Mouse (Mus musculus) liver, embryonic 15.5 days (tissue): Measurements from ENCODE around the gene Olfr1447. TPM values are rescaled to one million over a fixed set of nuclear protein-coding genes. Genes with fewer than 3 reads are reported as not detected.

ENCODE experiments used
- ATAC-seq: fragments of 200-750 bp; cut with Nextera tagmentation; 2 replicates; pipeline ENCODE4 v1.8.0; 2017; ENCODE audit warnings: moderate number of reproducible peaks, mild to moderate bottlenecking, moderate library complexity; ENCODE audit not compliant: insufficient read depth
- H3K27ac ChIP-seq: fragments of 300-500 bp; sonication (generic); replicated peaks from 2 replicates; pipeline ENCODE4 v1.5.1; 2015; ENCODE audit warnings: mild to moderate bottlenecking, inconsistent platforms
- H3K27me3 ChIP-seq: fragments of 300-500 bp; sonication (generic); 2 replicates; pipeline ENCODE4 v1.6.1; 2015; ENCODE audit warnings: mild to moderate bottlenecking, inconsistent platforms
- H3K36me3 ChIP-seq: fragments of 300-500 bp; sonication (generic); replicated peaks from 2 replicates; pipeline ENCODE4 v1.6.1; 2015; ENCODE audit warnings: moderate library complexity, mild to moderate bottlenecking, inconsistent platforms
- H3K4me1 ChIP-seq: fragments of 300-500 bp; sonication (generic); replicated peaks from 2 replicates; pipeline ENCODE4 v1.6.1; 2015; ENCODE audit warnings: inconsistent platforms
- H3K4me2 ChIP-seq: fragments of 300-500 bp; sonication (generic); 2 replicates; pipeline ENCODE4 v1.6.1; 2015; ENCODE audit warnings: moderate library complexity, mild to moderate bottlenecking, inconsistent platforms
- H3K4me3 ChIP-seq: fragments of 300-500 bp; sonication (generic); replicated peaks from 2 replicates; pipeline ENCODE4 v1.5.1; 2015; ENCODE audit warnings: mild to moderate bottlenecking, inconsistent platforms
- H3K9ac ChIP-seq: fragments of 300-500 bp; sonication (generic); 2 replicates; pipeline ENCODE4 v1.6.1; 2015; ENCODE audit warnings: moderate library complexity, mild to moderate bottlenecking, inconsistent platforms
- H3K9me3 ChIP-seq: fragments of 300-500 bp; sonication (generic); replicated peaks from 2 replicates; pipeline ENCODE4 v1.6.1; 2016; ENCODE audit warnings: inconsistent platforms
- WGBS: fragments of 180-500 bp; shearing (Covaris S2); methylation state at CpG from one replicate; pipeline ENCODE4 v1.1.7; 2015; ENCODE audit warnings: mixed read lengths; ENCODE audit not compliant: insufficient replicate concordance; 5-methylcytosine and 5-hydroxymethylcytosine counted together
- polyA plus RNA-seq: library from polyadenylated mRNA; unstranded; fragments of >200 nt; fragmentation: Nextera tagmentation; extraction: Ambion mirVana; gene quantifications from 2 replicates; pipeline ENCODE4 v1.2.1, GENCODE M21; 2015

The Olfr1447 gene
- not detected in 2 replicates for polyA plus RNA-seq

- Histone ChIP-seq H3K4me1 (no peaks in the 10 kb centered on the region), H3K36me3 (no peaks in the 10 kb centered on the region), H3K9me3 (no peaks in the 10 kb centered on the region), H3K4me2 (no peak within 1 kb of the TSS), H3K4me3 (no peak within 1 kb of the TSS), H3K9ac (no peak within 1 kb of the TSS), H3K27ac (no peak within 1 kb of the TSS), H3K27me3 (no peaks in the 10 kb centered on the region)
- 87% methylated on average over 1 of the region's 1 CpGs for WGBS
- ATAC-seq = no peak
Measured at GRCm38 (mm10) chr19:12903643-12904042, at the start of gene Olfr1447. Gene Olfr1447, minus strand, starts transcription at chr19:12903743.

GRCm38 (mm10) chr19:12949958-12950357 lies 46.4 kb upstream of the Olfr1447 start, which contains the start of gene Olfr1450:
Gene Olfr1450, plus strand, starts transcription at chr19:12950258.
- no peak within 1 kb of the TSS for H3K9ac ChIP-seq
- 63% methylated on average over 1 of the region's 1 CpGs for WGBS
- no peak within 1 kb of the TSS for H3K27ac ChIP-seq
- H3K9me3 ChIP-seq = no peaks in the 10 kb centered on the region
- no peak within 1 kb of the TSS for H3K4me2 ChIP-seq
- no peaks in the 10 kb centered on the region for H3K27me3 ChIP-seq
- H3K36me3 ChIP-seq = no peaks in the 10 kb centered on the region
- H3K4me3 ChIP-seq = no peak within 1 kb of the TSS
- no peaks in the 10 kb centered on the region for H3K4me1 ChIP-seq
- ATAC-seq = no peak

DNA sequence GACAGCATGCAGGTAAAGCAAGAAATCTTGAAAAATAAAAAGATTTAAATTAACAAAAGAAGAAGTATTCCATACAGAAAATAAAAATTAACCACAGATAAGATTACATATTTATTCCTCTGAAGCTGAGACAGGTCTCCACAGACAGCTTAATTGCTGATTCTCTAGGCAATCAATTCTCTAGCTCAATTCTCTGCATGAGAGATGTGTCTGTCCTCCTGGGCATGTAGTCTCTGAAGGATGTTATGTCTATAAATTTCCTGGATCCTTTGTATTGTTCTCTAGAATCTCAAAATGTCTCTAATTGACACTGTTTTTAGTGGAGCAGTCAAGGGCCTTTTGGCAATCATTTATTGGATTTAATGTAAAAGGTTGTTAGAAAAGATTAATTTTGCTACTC lies 27.0 kb upstream of the Olfr1447 start, which contains the start of gene Olfr1449:
Olfr1449 (plus strand) TSS at position 301 of the 400 bp plus-strand sequence.
- no peaks in the 10 kb centered on the region for H3K9me3 ChIP-seq
- no peak within 1 kb of the TSS for H3K4me2 ChIP-seq
- no peak within 1 kb of the TSS for H3K9ac ChIP-seq
- H3K27me3 ChIP-seq = no peaks in the 10 kb centered on the region
- no peak within 1 kb of the TSS for H3K27ac ChIP-seq
- H3K36me3 ChIP-seq = no peaks in the 10 kb centered on the region
- H3K4me3 ChIP-seq = no peak within 1 kb of the TSS
- ATAC-seq = no peak
- H3K4me1 ChIP-seq = no peaks in the 10 kb centered on the region

DNA sequence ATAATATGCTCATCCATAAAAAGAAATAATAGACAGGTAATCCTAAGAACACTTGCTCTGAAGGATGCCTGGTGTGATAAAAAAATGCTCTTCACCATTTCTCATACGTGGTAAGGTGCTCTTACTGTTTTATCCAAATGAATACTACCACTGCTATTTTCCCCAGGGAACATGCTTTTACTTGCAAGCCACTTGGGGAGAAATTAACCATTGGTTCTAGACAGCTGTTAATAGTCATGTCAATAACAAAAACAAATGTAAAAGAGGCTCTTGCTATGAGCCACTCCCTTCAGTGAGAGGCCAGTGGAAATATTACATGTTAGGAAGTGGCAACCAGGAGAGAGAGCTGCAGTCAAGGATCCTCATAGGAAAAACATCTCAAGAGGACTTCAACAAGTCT lies 20.8 kb upstream of the Olfr1447 start, which contains the start of gene Olfr1448:
Olfr1448 (minus strand) TSS at position 101 of the 400 bp plus-strand sequence.
- H3K4me1 ChIP-seq = no peaks in the 10 kb centered on the region
- no peak within 1 kb of the TSS for H3K27ac ChIP-seq
- H3K4me2 ChIP-seq = no peak within 1 kb of the TSS
- H3K4me3 ChIP-seq = no peak within 1 kb of the TSS
- ATAC-seq = no peak
- H3K36me3 ChIP-seq = no peaks in the 10 kb centered on the region
- no peaks in the 10 kb centered on the region for H3K27me3 ChIP-seq
- no peaks in the 10 kb centered on the region for H3K9me3 ChIP-seq
- WGBS = 46% methylated on average over 1 of the region's 1 CpGs
- no peak within 1 kb of the TSS for H3K9ac ChIP-seq

DNA sequence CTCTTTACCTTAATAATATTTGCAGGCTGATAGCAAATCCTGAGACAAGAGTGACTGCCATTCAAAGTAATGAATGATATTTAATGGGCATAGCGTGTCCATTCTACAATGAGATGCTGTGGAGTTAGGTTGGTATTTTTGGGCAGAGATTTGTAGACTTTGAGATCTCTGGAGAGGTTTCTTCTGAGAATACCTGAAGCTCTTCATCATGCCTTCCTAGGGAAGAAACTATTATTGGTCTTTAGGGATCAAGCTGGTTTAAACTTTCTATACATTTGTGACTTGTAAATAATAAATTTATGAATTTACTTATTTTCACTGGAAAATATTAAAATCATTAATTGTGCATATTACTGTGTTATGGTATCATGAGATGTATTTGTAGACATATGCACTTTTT lies 10.1 kb downstream of the Olfr1447 start, which contains the start of gene Olfr1446:
Olfr1446 (minus strand) TSS at position 101 of the 400 bp plus-strand sequence.
- Histone ChIP-seq H3K4me2 (no peak within 1 kb of the TSS), H3K27me3 (no peaks in the 10 kb centered on the region), H3K9ac (no peak within 1 kb of the TSS), H3K4me1 (no peaks in the 10 kb centered on the region), H3K36me3 (no peaks in the 10 kb centered on the region), H3K27ac (no peak within 1 kb of the TSS), H3K9me3 (no peaks in the 10 kb centered on the region), H3K4me3 (no peak within 1 kb of the TSS)
- no peak for ATAC-seq
- 51% methylated on average over 1 of the region's 1 CpGs for WGBS

GRCm38 (mm10) chr19:12883555-12883954 lies 20.0 kb downstream of the Olfr1447 start, which contains the start of gene Olfr1445:
Gene Olfr1445, plus strand, starts transcription at chr19:12883855.
- 55% methylated on average over 2 of the region's 2 CpGs for WGBS
- H3K9me3 ChIP-seq = no peaks in the 10 kb centered on the region
- H3K36me3 ChIP-seq = no peaks in the 10 kb centered on the region
- H3K9ac ChIP-seq = no peak within 1 kb of the TSS
- no peaks in the 10 kb centered on the region for H3K27me3 ChIP-seq
- H3K4me3 ChIP-seq = no peak within 1 kb of the TSS
- H3K4me2 ChIP-seq = no peak within 1 kb of the TSS
- H3K27ac ChIP-seq = no peak within 1 kb of the TSS
- H3K4me1 ChIP-seq = no peaks in the 10 kb centered on the region
- no peak for ATAC-seq

DNA sequence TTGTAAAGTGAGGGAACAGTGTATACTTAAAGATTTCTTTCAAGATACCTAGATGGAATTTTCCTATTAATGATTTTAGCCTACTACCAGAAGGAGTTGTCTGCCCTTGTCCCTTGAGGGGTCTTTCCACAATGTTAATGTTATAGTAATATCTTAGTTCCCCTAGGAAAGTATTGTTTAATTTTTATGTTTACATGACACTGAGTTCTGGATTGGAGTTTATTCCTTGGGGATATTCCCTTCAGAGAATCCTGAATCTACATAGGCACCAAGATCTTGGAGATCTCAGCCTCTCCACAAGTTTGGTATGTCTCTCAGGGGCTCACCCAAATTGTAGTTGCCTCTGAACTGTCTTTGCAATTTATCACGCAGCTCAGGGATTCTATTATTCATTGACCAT lies 46.6 kb downstream of the Olfr1447 start, which contains the start of gene Olfr1444:
Olfr1444 (plus strand) TSS at position 301 of the 400 bp plus-strand sequence.
- no peaks in the 10 kb centered on the region for H3K36me3 ChIP-seq
- no peak for ATAC-seq
- no peak within 1 kb of the TSS for H3K4me3 ChIP-seq
- H3K9me3 ChIP-seq = no peaks in the 10 kb centered on the region
- H3K9ac ChIP-seq = no peak within 1 kb of the TSS
- H3K27ac ChIP-seq = no peak within 1 kb of the TSS
- no peaks in the 10 kb centered on the region for H3K27me3 ChIP-seq
- H3K4me2 ChIP-seq = no peak within 1 kb of the TSS
- no peaks in the 10 kb centered on the region for H3K4me1 ChIP-seq
- 26% methylated on average over 1 of the region's 1 CpGs for WGBS

Other genes starting within 250 kb of the Olfr1447 start
- gene Olfr1442, start 233.3 kb downstream of the Olfr1447 start, polyA plus RNA-seq = not detected in 2 replicates
- gene Olfr1443, start 225.6 kb downstream of the Olfr1447 start, polyA plus RNA-seq = not detected in 2 replicates
- 7.9 and 9.0 TPM in 2 replicates for gene Keg1, start 208.0 kb downstream of the Olfr1447 start, polyA plus RNA-seq
- gene Cntf, start 138.1 kb downstream of the Olfr1447 start, polyA plus RNA-seq = 0.43 and 0.53 TPM in 2 replicates
- 7.2 and 7.3 TPM in 2 replicates for gene Zfp91, start 107.6 kb downstream of the Olfr1447 start, polyA plus RNA-seq
- gene Lpxn, start 107.5 kb downstream of the Olfr1447 start, polyA plus RNA-seq = 2.1 and 2.4 TPM in 2 replicates
- gene Gm5244, start 57.1 kb downstream of the Olfr1447 start, polyA plus RNA-seq = not detected in 2 replicates
- not detected in 2 replicates for gene Olfr1444, start 46.5 kb downstream of the Olfr1447 start, polyA plus RNA-seq
- gene Olfr1445, start 19.9 kb downstream of the Olfr1447 start, polyA plus RNA-seq = not detected in 2 replicates
- not detected in 2 replicates for gene Olfr1446, start 10.2 kb downstream of the Olfr1447 start, polyA plus RNA-seq
- not detected in 2 replicates for gene Olfr1448, start 20.7 kb upstream of the Olfr1447 start, polyA plus RNA-seq
- gene Olfr1449, start 27.1 kb upstream of the Olfr1447 start, polyA plus RNA-seq = not detected in 2 replicates
- not detected in 2 replicates for gene Olfr1450, start 46.5 kb upstream of the Olfr1447 start, polyA plus RNA-seq
- gene Olfr1451, start 91.3 kb upstream of the Olfr1447 start, polyA plus RNA-seq = not detected in 2 replicates
- not detected in 2 replicates for gene Olfr1453, start 124.6 kb upstream of the Olfr1447 start, polyA plus RNA-seq
- gene Olfr1454, start 156.9 kb upstream of the Olfr1447 start, polyA plus RNA-seq = not detected in 2 replicates
- gene Olfr1457, start 194.1 kb upstream of the Olfr1447 start, polyA plus RNA-seq = not detected in 2 replicates
- gene Olfr1458, start 203.0 kb upstream of the Olfr1447 start, polyA plus RNA-seq = not detected in 2 replicates
- not detected in 2 replicates for gene Olfr1459, start 245.8 kb upstream of the Olfr1447 start, polyA plus RNA-seq